Mouse (Mus musculus): ENCODE data around the gene Rexo1.

The Rexo1 gene

GRCm38 (mm10) chr10:80553997-80554396, 7.4 kb downstream of the Rexo1 start:
- DNase-seq = no peak

GRCm38 (mm10) chr10:80553575-80553974, 7.8 kb downstream of the Rexo1 start:
- no peak for DNase-seq

- no peak for DNase-seq
Observed at GRCm38 (mm10) chr10:80552364-80552763, 9.0 kb downstream of the Rexo1 start.

- DNase-seq = no peak
Observed at GRCm38 (mm10) chr10:80549279-80549678, 12.1 kb downstream of the Rexo1 start.

GRCm38 (mm10) chr10:80548428-80549006, 12.8 kb downstream of the Rexo1 start:
- no peak for DNase-seq

GRCm38 (mm10) chr10:80547539-80547938, 13.8 kb downstream of the Rexo1 start:
- DNase-seq = no peak

- no peak for DNase-seq
Observed at GRCm38 (mm10) chr10:80546945-80547344, 14.4 kb downstream of the Rexo1 start.

- no peak for DNase-seq
Observed at GRCm38 (mm10) chr10:80545590-80545989, 15.8 kb downstream of the Rexo1 start.

- DNase-seq = no peak
Observed at GRCm38 (mm10) chr10:80543873-80544272, 17.5 kb downstream of the Rexo1 start.

- DNase-seq = no peak
Observed at GRCm38 (mm10) chr10:80539493-80539892, 21.9 kb downstream of the Rexo1 start.

GRCm38 (mm10) chr10:80538710-80539394, 22.5 kb downstream of the Rexo1 start, which contains the start of gene Atp8b3:
Atp8b3 (minus strand) TSS chr10:80539124.
- peak; percentile 87 for DNase-seq

- no peak for DNase-seq
Observed at GRCm38 (mm10) chr10:80538180-80538579, 23.2 kb downstream of the Rexo1 start.

GRCm38 (mm10) chr10:80535711-80536110, 25.6 kb downstream of the Rexo1 start:
- DNase-seq = no peak

GRCm38 (mm10) chr10:80535071-80535470, 26.3 kb downstream of the Rexo1 start:
- DNase-seq = peak; percentile 38

GRCm38 (mm10) chr10:80533704-80534103, 27.7 kb downstream of the Rexo1 start:
- no peak for DNase-seq

- no peak for DNase-seq
Observed at GRCm38 (mm10) chr10:80532783-80533182, 28.6 kb downstream of the Rexo1 start.

- DNase-seq = no peak
Observed at GRCm38 (mm10) chr10:80526172-80526571, 35.2 kb downstream of the Rexo1 start.

GRCm38 (mm10) chr10:80523299-80523698, 38.1 kb downstream of the Rexo1 start:
- no peak for DNase-seq

- no peak for DNase-seq
Observed at GRCm38 (mm10) chr10:80519287-80519686, 42.1 kb downstream of the Rexo1 start.

- DNase-seq = no peak
Observed at GRCm38 (mm10) chr10:80513739-80514138, 47.6 kb downstream of the Rexo1 start.

- DNase-seq = no peak
Observed at GRCm38 (mm10) chr10:80510273-80510660, 51.1 kb downstream of the Rexo1 start.

GRCm38 (mm10) chr10:80509412-80510272, 51.7 kb downstream of the Rexo1 start:
- peak; percentile 90 for DNase-seq

- peak; percentile 76 for DNase-seq
Observed at GRCm38 (mm10) chr10:80506222-80506621, 55.1 kb downstream of the Rexo1 start.

GRCm38 (mm10) chr10:80504724-80505123, 56.6 kb downstream of the Rexo1 start:
- DNase-seq = no peak

All from thymus, postnatal 14 days (tissue).